Mouse (Mus musculus): ENCODE results near the gene Cers3.

Gene Cers3

GRCm38 (mm10) chr7:66843846-66844245 is 100.5 kb downstream of the Cers3 start:
- no peak for DNase-seq

GRCm38 (mm10) chr7:66846582-66846981 is 103.3 kb downstream of the Cers3 start:
- DNase-seq: no peak

- no peak for DNase-seq
Observed at GRCm38 (mm10) chr7:66847299-66847698, 104.0 kb downstream of the Cers3 start.

GRCm38 (mm10) chr7:66849316-66849715 is 106.0 kb downstream of the Cers3 start:
- no peak for DNase-seq

- DNase-seq: no peak
Observed at GRCm38 (mm10) chr7:66852164-66852563, 108.9 kb downstream of the Cers3 start.

GRCm38 (mm10) chr7:66857610-66858009 is 114.3 kb downstream of the Cers3 start:
- no peak for DNase-seq

- no peak for DNase-seq
Observed at GRCm38 (mm10) chr7:66858247-66859075, 115.2 kb downstream of the Cers3 start.

GRCm38 (mm10) chr7:66859220-66859619 is 115.9 kb downstream of the Cers3 start:
- no peak for DNase-seq

GRCm38 (mm10) chr7:66866944-66867718 is 123.8 kb downstream of the Cers3 start:
- no peak for DNase-seq

- DNase-seq: no peak
Observed at GRCm38 (mm10) chr7:66867719-66868501, 124.6 kb downstream of the Cers3 start.

GRCm38 (mm10) chr7:66871520-66871919 is 128.2 kb downstream of the Cers3 start:
- DNase-seq: no peak

- no peak for DNase-seq
Observed at GRCm38 (mm10) chr7:66871940-66872511, 128.7 kb downstream of the Cers3 start.

GRCm38 (mm10) chr7:66873235-66873634 is 129.9 kb downstream of the Cers3 start:
- no peak for DNase-seq

Data from kidney, adult 11 months (tissue).